Mouse (Mus musculus) G1E (cell line): ENCODE measurements at regions not wholly inside any gene's neighbourhood (a gene's known extent, or its start where the extent isn't known, plus 50 kb on each side); places are given as distances from the start of the nearest gene placed in this dataset.

Experiments
- CTCF ChIP-seq: IDR thresholded peaks from 2 replicates; pipeline ENCODE4 v1.5.1; 2012; ENCODE audit warnings: low read depth, low read length, inconsistent platforms, mixed read lengths
- GATA1 ChIP-seq: IDR thresholded peaks from 2 replicates; pipeline ENCODE4 v1.6.1; 2012; ENCODE audit warnings: borderline replicate concordance, low read length, inconsistent platforms, mixed read lengths
- GATA2 ChIP-seq: IDR thresholded peaks from 2 replicates; pipeline ENCODE4 v1.6.1; 2012; ENCODE audit warnings: low read depth, low read length, inconsistent platforms, borderline replicate concordance
- POLR2AphosphoS5 ChIP-seq: IDR thresholded peaks from 2 replicates; pipeline ENCODE4 v1.6.1; 2012; ENCODE audit warnings: low read depth, low read length, inconsistent platforms; ENCODE audit not compliant: insufficient replicate concordance
- TAL1 ChIP-seq: conservative IDR thresholded peaks from 2 replicates; pipeline ENCODE4 v1.6.1; 2012; ENCODE audit warnings: low read depth, low read length, inconsistent platforms, mixed read lengths

GRCm38 (mm10) chr15:64501479-64501878 is 316.0 kb upstream of the Gm21798 start:
- TF ChIP-seq CTCF (no peak), TAL1 (no peak), POLR2AphosphoS5 (no peak), GATA1 (no peak), GATA2 (no peak)
